Mouse (Mus musculus) embryonic fibroblast, embryonic 13.5 days (primary cell): ENCODE measurements at regions not wholly inside any gene's neighbourhood (a gene's known extent, or its start where the extent isn't known, plus 50 kb on each side); places are given as distances from the start of the nearest gene placed in this dataset.

Experiments
- CTCF ChIP-seq: IDR thresholded peaks from 2 replicates; pipeline ENCODE4 v1.5.1; 2011; ENCODE audit warnings: mild to moderate bottlenecking, control low read depth, low read length, moderate library complexity, borderline replicate concordance; ENCODE audit not compliant: insufficient read depth
- POLR2A ChIP-seq: IDR thresholded peaks from 2 replicates; pipeline ENCODE4 v1.6.1; 2011; ENCODE audit warnings: low read depth, mild to moderate bottlenecking, control low read depth, low read length, moderate library complexity

GRCm38 (mm10) chr15:38359053-38359452 lies 933.7 kb downstream of the 4930447A16Rik start:
- no peak for TF ChIP-seq POLR2A
- TF ChIP-seq CTCF = no peak
